Mouse (Mus musculus): ENCODE data around the gene Prkcq. TPM values are rescaled to one million over a fixed set of nuclear protein-coding genes. Genes with fewer than 3 reads are reported as not detected.
A peak's percentile ranks its signal among the peaks of the same experiment; 100 is the strongest.

Prkcq gene
- polyA plus RNA-seq, 1 experiment from 2014 or later, result 4.6 TPM

GRCm38 (mm10) chr2:11294643-11295191 is 122.8 kb downstream of the Prkcq start:
- H3K4me2 ChIP-seq, result no peak overlapping the region
- no peaks in the 10 kb centered on the region for H3K27me3 ChIP-seq
- ATAC-seq (ENCODE audit: low read depth) (no peak), DNase-seq (no peak)
- no peaks in the 10 kb centered on the region for H3K9me3 ChIP-seq (replicated peaks)
- H3K36me3 ChIP-seq, result no peaks in the 10 kb centered on the region
- H3K27ac ChIP-seq, result no peak overlapping the region
- H3K4me3 ChIP-seq (replicated peaks), result no peak overlapping the region
- 65% methylated on average over 5 of the region's 5 CpGs for WGBS (ENCODE audit: insufficient replicate concordance)
- H3K9ac ChIP-seq, result no peak overlapping the region
- no peaks in the 10 kb centered on the region for H3K4me1 ChIP-seq (replicated peaks)

GRCm38 (mm10) chr2:11298811-11299210 is 126.9 kb downstream of the Prkcq start:
- H3K36me3 ChIP-seq, result no peaks in the 10 kb centered on the region
- 77% methylated on average over 7 of the region's 7 CpGs for WGBS (ENCODE audit: insufficient replicate concordance)
- no peak overlapping the region for H3K27ac ChIP-seq
- ATAC-seq (ENCODE audit: low read depth), result no peak
- H3K4me1 ChIP-seq (replicated peaks), result no peaks in the 10 kb centered on the region
- no peak for DNase-seq
- H3K9ac ChIP-seq, result no peak overlapping the region
- H3K27me3 ChIP-seq, result no peaks in the 10 kb centered on the region
- H3K4me2 ChIP-seq, result no peak overlapping the region
- H3K9me3 ChIP-seq (replicated peaks), result no peaks in the 10 kb centered on the region
- no peak overlapping the region for H3K4me3 ChIP-seq (replicated peaks)

GRCm38 (mm10) chr2:11299366-11299765 is 127.5 kb downstream of the Prkcq start:
- no peak for ATAC-seq (ENCODE audit: low read depth)

GRCm38 (mm10) chr2:11300362-11300761 is 128.5 kb downstream of the Prkcq start:
- DNase-seq (no peak), ATAC-seq (ENCODE audit: low read depth) (no peak)
- H3K4me3 ChIP-seq (replicated peaks), result no peak overlapping the region
- no peak overlapping the region for H3K9ac ChIP-seq
- no peaks in the 10 kb centered on the region for H3K36me3 ChIP-seq
- no peaks in the 10 kb centered on the region for H3K27me3 ChIP-seq
- no peaks in the 10 kb centered on the region for H3K4me1 ChIP-seq (replicated peaks)
- H3K4me2 ChIP-seq, result no peak overlapping the region
- H3K27ac ChIP-seq, result no peak overlapping the region
- no peaks in the 10 kb centered on the region for H3K9me3 ChIP-seq (replicated peaks)
- 61% methylated on average over 6 of the region's 6 CpGs for WGBS (ENCODE audit: insufficient replicate concordance)

More at GRCm38 (mm10) chr2:11299366-11299765, 127.5 kb downstream of the Prkcq start:
- H3K9me3 ChIP-seq (replicated peaks), result no peaks in the 10 kb centered on the region
- no peak overlapping the region for H3K4me2 ChIP-seq
- no peaks in the 10 kb centered on the region for H3K27me3 ChIP-seq
- no peaks in the 10 kb centered on the region for H3K36me3 ChIP-seq
- H3K4me1 ChIP-seq (replicated peaks), result no peaks in the 10 kb centered on the region
- no peak overlapping the region for H3K9ac ChIP-seq
- 29% methylated on average over 1 of the region's 1 CpGs for WGBS (ENCODE audit: insufficient replicate concordance)
- H3K4me3 ChIP-seq (replicated peaks), result no peak overlapping the region
- no peak for DNase-seq
- no peak overlapping the region for H3K27ac ChIP-seq

- Histone ChIP-seq H3K36me3 (no peaks in the 10 kb centered on the region), H3K4me1 (replicated peaks) (no peaks in the 10 kb centered on the region), H3K9me3 (replicated peaks) (no peaks in the 10 kb centered on the region), H3K4me3 (replicated peaks) (no peak overlapping the region), H3K27ac (no peak overlapping the region), H3K4me2 (no peak overlapping the region), H3K9ac (no peak overlapping the region), H3K27me3 (no peaks in the 10 kb centered on the region)
- no peak for ATAC-seq (ENCODE audit: low read depth)
- WGBS (ENCODE audit: insufficient replicate concordance), result 26% methylated on average over 10 of the region's 10 CpGs
- DNase-seq, result no peak
These were observed 148.3 kb downstream of the Prkcq start for GRCm38 (mm10) chr2:11320241-11320640.

GRCm38 (mm10) chr2:11322396-11322795 is 150.5 kb downstream of the Prkcq start:
- Histone ChIP-seq H3K27ac (no peak overlapping the region), H3K4me1 (replicated peaks) (no peaks in the 10 kb centered on the region), H3K9me3 (replicated peaks) (no peaks in the 10 kb centered on the region), H3K4me3 (replicated peaks) (no peak overlapping the region), H3K9ac (no peak overlapping the region), H3K4me2 (no peak overlapping the region), H3K27me3 (no peaks in the 10 kb centered on the region), H3K36me3 (no peaks in the 10 kb centered on the region)
- 53% methylated on average over 3 of the region's 3 CpGs for WGBS (ENCODE audit: insufficient replicate concordance)
- ATAC-seq (ENCODE audit: low read depth) (no peak), DNase-seq (no peak)

GRCm38 (mm10) chr2:11327280-11327679 is 155.4 kb downstream of the Prkcq start:
- Histone ChIP-seq H3K9ac (no peak overlapping the region), H3K4me2 (no peak overlapping the region), H3K9me3 (replicated peaks) (no peaks in the 10 kb centered on the region), H3K4me3 (replicated peaks) (no peak overlapping the region), H3K27me3 (no peaks in the 10 kb centered on the region), H3K36me3 (no peaks in the 10 kb centered on the region), H3K4me1 (replicated peaks) (peaks cover 4% of the 10 kb centered on the region; the same call in 1 of the 2 replicates), H3K27ac (no peak overlapping the region)
- no peak for ATAC-seq (ENCODE audit: low read depth)
- DNase-seq, result no peak
- 61% methylated on average over 7 of the region's 7 CpGs for WGBS (ENCODE audit: insufficient replicate concordance)

GRCm38 (mm10) chr2:11329407-11330224 is 157.7 kb downstream of the Prkcq start:
- Histone ChIP-seq H3K27me3 (no peaks in the 10 kb centered on the region), H3K4me2 (no peak overlapping the region), H3K4me3 (replicated peaks) (no peak overlapping the region), H3K27ac (no peak overlapping the region), H3K9ac (no peak overlapping the region), H3K9me3 (replicated peaks) (no peaks in the 10 kb centered on the region), H3K36me3 (no peaks in the 10 kb centered on the region), H3K4me1 (replicated peaks) (peaks cover 15% of the 10 kb centered on the region)
- WGBS (ENCODE audit: insufficient replicate concordance), result 36% methylated on average over 10 of the region's 10 CpGs
- DNase-seq (no peak), ATAC-seq (ENCODE audit: low read depth) (no peak)

- Histone ChIP-seq H3K4me3 (replicated peaks) (no peak overlapping the region), H3K27ac (no peak overlapping the region), H3K36me3 (no peaks in the 10 kb centered on the region), H3K9ac (no peak overlapping the region), H3K9me3 (replicated peaks) (no peaks in the 10 kb centered on the region), H3K27me3 (no peaks in the 10 kb centered on the region), H3K4me2 (no peak overlapping the region), H3K4me1 (replicated peaks) (peaks cover 24% of the 10 kb centered on the region)
- 15% methylated on average over 11 of the region's 11 CpGs for WGBS (ENCODE audit: insufficient replicate concordance)
- peak; percentile 25 for DNase-seq
- ATAC-seq (ENCODE audit: low read depth), result peak; percentile 77
These were observed 159.9 kb downstream of the Prkcq start for GRCm38 (mm10) chr2:11331528-11332446.

GRCm38 (mm10) chr2:11332469-11332868 is 160.6 kb downstream of the Prkcq start:
- Histone ChIP-seq H3K27me3 (no peaks in the 10 kb centered on the region), H3K9ac (no peak overlapping the region), H3K4me2 (no peak overlapping the region), H3K4me3 (replicated peaks) (no peak overlapping the region), H3K36me3 (no peaks in the 10 kb centered on the region), H3K27ac (peak overlapping the region; percentile 35; the same call in 1 of the 2 replicates), H3K4me1 (replicated peaks) (peaks cover 24% of the 10 kb centered on the region), H3K9me3 (replicated peaks) (no peaks in the 10 kb centered on the region)
- 34% methylated on average over 4 of the region's 4 CpGs for WGBS (ENCODE audit: insufficient replicate concordance)
- ATAC-seq (ENCODE audit: low read depth) (no peak), DNase-seq (no peak)

GRCm38 (mm10) chr2:11333301-11334017 is 161.6 kb downstream of the Prkcq start:
- Histone ChIP-seq H3K9ac (no peak overlapping the region), H3K4me2 (no peak overlapping the region), H3K36me3 (no peaks in the 10 kb centered on the region), H3K4me3 (replicated peaks) (no peak overlapping the region), H3K4me1 (replicated peaks) (peaks cover 24% of the 10 kb centered on the region), H3K9me3 (replicated peaks) (no peaks in the 10 kb centered on the region), H3K27me3 (no peaks in the 10 kb centered on the region), H3K27ac (no peak overlapping the region)
- ATAC-seq (ENCODE audit: low read depth) (no peak), DNase-seq (no peak)
- 29% methylated on average over 14 of the region's 14 CpGs for WGBS (ENCODE audit: insufficient replicate concordance)

All from liver, embryonic 13.5 days (tissue).